Mouse (Mus musculus) spleen, adult 2 months (tissue): ENCODE results near the gene Galp. TPM values are rescaled to one million over a fixed set of nuclear protein-coding genes. Genes with fewer than 3 reads are reported as not detected.
"Not testable (repeated sequence)": the region's sequence is repeated elsewhere in the genome, so short reads cannot be mapped to it uniquely, and the experiment has no call there.

Experiments used
- DNase-seq, 2 experiments: peaks; one replicate each; pipeline versions ENCODE4 v3.0.0 to v3.0.0-alpha.2; 2012 to 2021; ENCODE audit warnings: low spot score in 2 of 2, low read depth in 1 of 2
- H3K27ac ChIP-seq: fragments of 200-500 bp; 2 replicates; pipeline ENCODE4 v1.5.1; 2012; ENCODE audit warnings: low read length, inconsistent platforms; ENCODE audit not compliant: insufficient read depth
- H3K27me3 ChIP-seq: fragments of 200-500 bp; 2 replicates; pipeline ENCODE4 v1.6.1; 2012; ENCODE audit warnings: mild to moderate bottlenecking, moderate library complexity, low read length, inconsistent platforms; ENCODE audit not compliant: control insufficient read depth, insufficient read depth
- H3K36me3 ChIP-seq: fragments of 200-500 bp; 2 replicates; pipeline ENCODE4 v1.6.1; 2012; ENCODE audit warnings: mild to moderate bottlenecking, low read length, inconsistent platforms; ENCODE audit not compliant: control insufficient read depth, insufficient read depth
- H3K4me1 ChIP-seq: fragments of 200-500 bp; 2 replicates; pipeline ENCODE4 v1.6.1; 2011; ENCODE audit warnings: inconsistent platforms; ENCODE audit not compliant: control insufficient read depth, insufficient read depth, insufficient read length
- H3K4me3 ChIP-seq: fragments of 200-500 bp; 2 replicates; pipeline ENCODE4 v1.5.1; 2011; ENCODE audit warnings: mild to moderate bottlenecking, inconsistent platforms; ENCODE audit not compliant: insufficient read depth, insufficient read length; ENCODE audit errors: extremely low read depth
- CTCF ChIP-seq: fragments of 200-500 bp; IDR thresholded peaks from 2 replicates; pipeline ENCODE4 v1.5.1; 2011; ENCODE audit warnings: mild to moderate bottlenecking, inconsistent platforms; ENCODE audit not compliant: insufficient read depth, insufficient read length, insufficient replicate concordance; ENCODE audit errors: extremely low read depth
- POLR2A ChIP-seq: fragments of 200-500 bp; IDR thresholded peaks from 2 replicates; pipeline ENCODE4 v1.6.1; 2011; ENCODE audit warnings: low read depth, low read length, inconsistent platforms
- WGBS: fragments of 180-500 bp; shearing (Covaris S2); methylation state at CpG from one replicate; pipeline ENCODE4 v1.1.7; 2018; 5-methylcytosine and 5-hydroxymethylcytosine counted together
- polyA plus RNA-seq: library from polyadenylated mRNA; depleted of rRNA; stranded (reverse); fragments of >200 nt; gene quantifications from 2 replicates; pipeline ENCODE4 v1.2.3, GENCODE M21; 2012; rRNA removed

The Galp gene
- polyA plus RNA-seq, 1 experiment = not detected

DNA sequence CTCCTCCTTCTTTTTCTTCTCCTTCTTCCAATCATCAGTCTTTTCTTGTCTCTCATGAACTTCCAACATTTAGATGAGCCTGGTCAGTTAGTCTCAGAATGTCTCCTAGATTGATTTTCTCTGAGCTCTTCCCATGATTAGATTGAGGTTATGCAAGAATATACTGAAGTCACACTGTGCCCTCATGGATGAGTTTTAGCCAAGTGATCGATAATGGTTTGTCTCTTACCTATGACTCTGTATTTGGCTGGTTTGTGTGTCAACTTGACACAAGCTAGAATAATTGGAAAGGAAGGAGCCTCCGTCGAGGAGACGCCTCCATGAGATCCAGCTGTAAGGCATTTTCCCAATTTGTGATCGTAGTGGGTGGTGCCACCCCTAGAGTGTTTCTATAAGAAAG, 57.6 kb downstream of the Galp start:
- no peak for TF ChIP-seq POLR2A
- TF ChIP-seq CTCF = no peak
- Histone ChIP-seq H3K27me3 (no peaks in the 10 kb centered on the region), H3K4me3 (no peak overlapping the region), H3K27ac (no peak overlapping the region), H3K36me3 (no peaks in the 10 kb centered on the region), H3K4me1 (no peaks in the 10 kb centered on the region)
- no peak for DNase-seq
- WGBS = 90% methylated on average over 5 of the region's 5 CpGs

DNA sequence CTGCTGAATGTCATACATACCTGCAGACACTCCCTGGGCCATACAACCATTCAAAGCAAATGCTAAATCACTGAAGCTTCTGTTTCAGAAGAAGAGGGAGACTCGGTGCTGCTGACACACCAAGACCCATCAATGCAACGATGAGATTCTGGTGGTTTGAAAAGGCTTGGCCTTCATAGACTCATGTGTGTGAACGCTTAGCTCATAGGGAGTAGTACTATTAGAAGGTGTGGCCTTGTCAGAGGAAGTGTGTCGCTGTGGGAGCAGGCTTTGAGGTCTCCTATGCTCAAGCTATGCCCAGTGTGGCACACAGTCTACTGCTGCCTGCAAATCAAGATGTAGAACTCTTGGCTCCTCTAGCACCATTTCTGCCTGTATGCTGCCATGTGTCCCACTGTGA, 60.5 kb downstream of the Galp start:
- WGBS = 83% methylated on average over 4 of the region's 4 CpGs
- H3K27ac ChIP-seq = no peak overlapping the region
- no peak for DNase-seq
- H3K4me3 ChIP-seq = no peak overlapping the region
- H3K36me3 ChIP-seq = no peaks in the 10 kb centered on the region
- no peaks in the 10 kb centered on the region for H3K27me3 ChIP-seq
- TF ChIP-seq POLR2A (no peak), CTCF (no peak)
- no peaks in the 10 kb centered on the region for H3K4me1 ChIP-seq

DNA sequence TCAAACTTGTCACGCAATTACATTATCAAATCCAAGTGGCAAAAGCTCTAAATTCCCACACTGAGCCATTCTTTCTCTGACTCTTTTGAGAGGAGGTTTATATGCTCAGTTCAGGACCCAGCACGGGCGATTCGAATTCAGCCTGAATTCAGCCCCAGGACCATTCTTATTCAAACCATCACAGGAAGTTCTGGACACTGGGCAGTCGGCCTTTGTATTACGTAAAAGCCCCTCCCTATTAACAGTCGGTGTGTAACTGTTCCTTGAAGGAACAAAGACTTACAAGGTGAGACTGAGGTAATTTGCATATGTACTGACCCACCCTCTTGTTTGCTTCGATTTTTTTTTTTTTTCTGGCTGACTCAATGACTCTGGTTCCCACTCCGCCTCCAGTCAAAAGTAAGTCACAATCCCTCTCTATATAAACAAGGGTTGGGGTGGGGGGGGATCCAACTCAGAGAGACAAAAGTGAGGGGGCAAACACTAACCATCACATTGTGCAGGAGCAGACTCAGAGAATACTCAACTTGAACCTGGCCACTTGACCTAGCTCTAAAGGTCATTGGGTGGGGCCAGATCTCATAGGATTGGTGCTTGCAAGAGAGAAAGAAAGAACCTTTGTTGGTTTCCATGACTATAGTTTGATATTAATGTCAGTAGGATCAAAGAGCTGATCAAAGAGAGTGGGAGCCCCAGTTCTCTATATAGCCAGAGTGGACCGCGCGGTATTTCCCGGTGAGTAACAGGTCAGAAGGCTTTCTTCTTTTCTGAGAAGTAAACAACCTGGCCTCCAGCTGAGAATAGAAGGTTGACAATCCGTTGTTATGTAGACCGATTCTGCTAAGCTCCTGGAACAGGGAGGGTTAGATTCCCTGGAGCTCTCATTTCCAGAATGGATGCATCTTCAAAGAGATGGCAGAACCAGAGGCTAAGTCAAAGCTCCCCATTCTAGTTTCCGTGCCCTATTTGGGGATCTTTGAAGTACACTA, 61.6 kb downstream of the Galp start:
- Histone ChIP-seq H3K27ac (no peak overlapping the region), H3K4me1 (no peaks in the 10 kb centered on the region), H3K27me3 (no peaks in the 10 kb centered on the region), H3K36me3 (no peaks in the 10 kb centered on the region), H3K4me3 (no peak overlapping the region)
- TF ChIP-seq CTCF = no peak
- no peak for TF ChIP-seq POLR2A
- DNase-seq = no peak
- WGBS = 50% methylated on average over 16 of the region's 16 CpGs

DNA sequence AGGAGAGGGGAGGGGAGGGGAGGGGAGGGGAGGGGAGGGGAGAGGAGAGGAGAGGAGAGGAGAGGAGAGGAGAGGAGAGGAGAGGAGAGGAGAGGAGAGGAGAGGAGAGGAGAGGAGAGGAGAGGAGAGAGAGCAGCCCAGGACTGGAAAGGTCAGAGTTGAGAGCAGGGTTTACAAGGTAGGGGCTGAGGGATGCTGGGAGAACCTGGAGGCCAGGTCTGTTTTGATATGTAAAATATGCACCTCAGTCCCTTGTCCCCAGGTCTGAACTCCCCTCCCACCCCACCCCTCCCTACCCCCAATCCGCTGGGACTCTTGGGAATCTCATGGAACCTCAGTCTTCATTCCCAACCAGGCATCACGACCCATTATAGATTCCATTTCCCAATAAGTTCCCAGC, 63.1 kb downstream of the Galp start:
- H3K4me3 ChIP-seq, H3K4me1 ChIP-seq, H3K27ac ChIP-seq, DNase-seq, H3K27me3 ChIP-seq, H3K36me3 ChIP-seq: not testable (repeated sequence)
- 46% methylated on average over 2 of the region's 2 CpGs for WGBS

DNA sequence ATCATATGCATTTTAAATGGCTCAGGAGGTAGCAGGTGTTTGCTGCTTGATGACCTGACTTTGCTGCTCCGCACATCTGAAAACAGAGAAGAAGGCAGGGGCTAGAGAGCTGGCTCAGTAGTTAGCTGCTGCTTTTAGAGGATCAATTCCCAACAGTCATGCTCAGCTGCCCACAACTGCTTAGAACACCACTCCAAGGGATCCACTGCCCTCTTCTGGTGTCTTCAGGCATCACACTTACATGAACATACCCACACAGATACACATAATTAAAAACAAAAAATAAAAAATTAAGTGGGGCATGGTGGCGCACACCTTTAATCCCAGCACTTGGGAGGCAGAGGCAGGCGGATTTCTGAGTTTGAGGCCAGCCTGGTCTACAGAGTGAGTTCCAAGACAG, 65.2 kb downstream of the Galp start:
- no peaks in the 10 kb centered on the region for H3K36me3 ChIP-seq
- H3K27me3 ChIP-seq = no peaks in the 10 kb centered on the region
- H3K4me1 ChIP-seq = no peaks in the 10 kb centered on the region
- 89% methylated on average over 3 of the region's 3 CpGs for WGBS
- DNase-seq = no peak
- TF ChIP-seq CTCF (no peak), POLR2A (no peak)
- H3K27ac ChIP-seq = no peak overlapping the region
- H3K4me3 ChIP-seq = no peak overlapping the region

DNA sequence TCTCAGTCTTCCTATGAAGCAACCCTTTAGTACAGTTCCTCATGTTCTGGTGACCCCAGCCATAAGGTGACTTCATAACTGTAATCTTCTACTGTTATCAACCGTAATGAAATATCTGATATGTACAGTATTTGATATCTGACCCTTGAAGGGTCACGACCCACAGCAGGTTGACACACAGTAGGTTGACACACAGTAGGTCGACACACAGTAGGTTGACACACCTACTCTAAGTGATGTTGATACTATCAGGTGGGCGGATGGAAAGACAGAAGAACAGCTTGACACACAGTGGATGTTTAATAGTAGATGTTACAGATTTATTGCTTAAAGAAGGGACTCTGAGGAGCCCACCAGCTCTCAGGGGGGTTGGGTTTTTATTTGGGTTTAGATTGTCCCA, 66.1 kb downstream of the Galp start:
- Histone ChIP-seq H3K4me1 (no peaks in the 10 kb centered on the region), H3K27me3 (no peaks in the 10 kb centered on the region), H3K27ac (no peak overlapping the region), H3K4me3 (no peak overlapping the region), H3K36me3 (no peaks in the 10 kb centered on the region)
- WGBS = 81% methylated on average over 4 of the region's 4 CpGs
- DNase-seq = no peak
- TF ChIP-seq POLR2A (no peak), CTCF (no peak)

DNA sequence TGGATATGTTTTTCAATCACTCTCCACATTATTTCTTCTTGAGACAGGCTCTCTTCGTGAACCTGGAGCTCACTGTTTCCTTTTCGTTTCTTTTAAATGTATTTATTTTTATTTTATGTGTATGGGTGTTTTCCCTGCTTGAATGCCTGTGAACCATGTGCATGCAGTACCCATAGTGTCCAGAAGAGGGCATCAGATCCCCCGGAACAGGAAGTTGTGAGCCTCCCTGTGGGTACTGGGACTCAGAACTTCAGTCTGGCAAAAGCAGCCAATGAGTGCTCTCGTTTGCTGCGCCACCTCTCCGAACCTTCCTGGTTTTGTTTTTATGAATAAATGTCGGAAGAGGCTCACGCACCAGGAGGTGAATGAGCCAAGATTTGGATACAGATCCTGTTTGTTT, 68.8 kb downstream of the Galp start:
- no peak for DNase-seq
- no peaks in the 10 kb centered on the region for H3K27me3 ChIP-seq
- 67% methylated on average over 8 of the region's 8 CpGs for WGBS
- H3K4me1 ChIP-seq = no peaks in the 10 kb centered on the region
- H3K27ac ChIP-seq = no peak overlapping the region
- TF ChIP-seq POLR2A (no peak), CTCF (no peak)
- H3K4me3 ChIP-seq = no peak overlapping the region
- H3K36me3 ChIP-seq = no peaks in the 10 kb centered on the region

Other genes with a start within 250 kb of the Galp start
- gene Vmn1r65, start 186.1 kb upstream of the Galp start, polyA plus RNA-seq = not detected in 2 replicates
- gene Nlrp4c, start 151.9 kb upstream of the Galp start, polyA plus RNA-seq = not detected in 2 replicates
- gene Zfp787, start 41.1 kb upstream of the Galp start, polyA plus RNA-seq = 34.5 and 43.2 TPM in 2 replicates
- gene Zfp444, start 24.9 kb upstream of the Galp start, polyA plus RNA-seq = 20.2 and 29.7 TPM in 2 replicates
- not detected in 2 replicates for gene Zscan5b, start 25.2 kb downstream of the Galp start, polyA plus RNA-seq
- gene Epp13, start 55.6 kb downstream of the Galp start, polyA plus RNA-seq = not detected in 2 replicates
- gene Zfp667, start 89.5 kb downstream of the Galp start, polyA plus RNA-seq = 0.35 and 0.44 TPM in 2 replicates
- gene Zfp583, start 134.2 kb downstream of the Galp start, polyA plus RNA-seq = 0.56 and 0.77 TPM in 2 replicates
- 0.02 and 0.08 TPM in 2 replicates for gene Gm3854, start 146.7 kb downstream of the Galp start, polyA plus RNA-seq
- 0.13 and 0.29 TPM in 2 replicates for gene Zfp78, start 166.2 kb downstream of the Galp start, polyA plus RNA-seq
- 1.3 and 1.4 TPM in 2 replicates for gene Zfp28, start 186.2 kb downstream of the Galp start, polyA plus RNA-seq
- not detected in 2 replicates for gene Smim17, start 201.6 kb downstream of the Galp start, polyA plus RNA-seq
- gene Gm20715, start 213.2 kb downstream of the Galp start, polyA plus RNA-seq = not detected in 2 replicates
- gene Olfr1344, start 241.6 kb downstream of the Galp start, polyA plus RNA-seq = not detected in 2 replicates